Mouse (Mus musculus) skeletal muscle tissue, adult 2 months (tissue): Measurements from ENCODE around the gene Bcas1.

Experiments
- DNase-seq: peaks from one replicate; pipeline ENCODE4 v3.0.0-alpha.2; 2012; ENCODE audit warnings: low read depth, low spot score

Gene Bcas1

DNA sequence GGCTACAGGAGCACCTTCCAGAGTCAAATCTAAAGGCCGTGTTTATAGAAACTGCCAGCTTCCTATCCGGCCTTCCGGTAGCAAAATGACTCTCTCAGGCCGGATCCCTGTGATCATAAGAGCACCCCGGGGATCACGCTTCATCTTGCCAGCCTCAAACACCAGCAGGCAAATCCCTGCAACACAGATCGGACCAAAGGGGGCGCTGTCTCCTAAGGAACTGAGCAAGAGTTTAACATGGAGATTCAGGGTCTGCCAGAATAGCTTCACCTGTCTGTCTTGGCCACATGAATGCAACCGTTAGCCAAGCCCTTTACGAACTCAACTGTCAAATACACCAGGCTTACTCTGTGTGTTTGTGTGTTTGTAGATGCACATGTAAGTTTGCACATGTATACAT is 8.9 kb downstream of the Bcas1 start:
- no peak for DNase-seq

DNA sequence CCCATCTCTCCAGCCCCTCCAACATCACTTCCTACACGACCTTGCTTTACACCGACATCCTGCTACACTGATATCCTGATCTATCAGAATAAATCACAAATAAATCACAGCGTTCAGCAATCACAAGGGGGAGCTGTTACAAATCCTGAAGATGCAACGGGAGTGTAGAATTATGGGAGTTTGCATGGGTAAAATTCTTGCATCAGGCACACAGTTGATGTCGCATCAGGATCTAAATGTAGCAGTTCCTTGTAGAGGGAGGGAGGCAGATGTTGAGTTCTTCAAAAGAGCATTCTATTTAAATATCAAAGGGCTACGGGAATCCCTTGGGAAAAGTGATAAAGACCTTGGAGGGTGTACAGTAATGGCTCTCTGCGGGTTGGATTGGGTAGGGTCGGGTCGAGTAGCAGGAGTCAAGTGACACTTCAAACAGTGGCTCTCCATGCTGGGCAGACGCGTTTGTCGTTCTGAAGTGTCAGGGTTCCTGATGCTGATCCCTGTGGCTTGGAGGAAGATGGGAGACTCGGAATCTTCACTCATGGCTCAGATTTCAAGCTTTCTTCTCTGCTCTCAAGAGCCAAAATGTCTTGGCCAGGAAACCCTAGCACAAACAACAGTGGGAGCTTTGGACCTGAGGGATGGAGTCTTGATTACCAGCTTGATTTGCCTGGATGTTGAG is 16.0 kb downstream of the Bcas1 start:
- DNase-seq: no peak

DNA sequence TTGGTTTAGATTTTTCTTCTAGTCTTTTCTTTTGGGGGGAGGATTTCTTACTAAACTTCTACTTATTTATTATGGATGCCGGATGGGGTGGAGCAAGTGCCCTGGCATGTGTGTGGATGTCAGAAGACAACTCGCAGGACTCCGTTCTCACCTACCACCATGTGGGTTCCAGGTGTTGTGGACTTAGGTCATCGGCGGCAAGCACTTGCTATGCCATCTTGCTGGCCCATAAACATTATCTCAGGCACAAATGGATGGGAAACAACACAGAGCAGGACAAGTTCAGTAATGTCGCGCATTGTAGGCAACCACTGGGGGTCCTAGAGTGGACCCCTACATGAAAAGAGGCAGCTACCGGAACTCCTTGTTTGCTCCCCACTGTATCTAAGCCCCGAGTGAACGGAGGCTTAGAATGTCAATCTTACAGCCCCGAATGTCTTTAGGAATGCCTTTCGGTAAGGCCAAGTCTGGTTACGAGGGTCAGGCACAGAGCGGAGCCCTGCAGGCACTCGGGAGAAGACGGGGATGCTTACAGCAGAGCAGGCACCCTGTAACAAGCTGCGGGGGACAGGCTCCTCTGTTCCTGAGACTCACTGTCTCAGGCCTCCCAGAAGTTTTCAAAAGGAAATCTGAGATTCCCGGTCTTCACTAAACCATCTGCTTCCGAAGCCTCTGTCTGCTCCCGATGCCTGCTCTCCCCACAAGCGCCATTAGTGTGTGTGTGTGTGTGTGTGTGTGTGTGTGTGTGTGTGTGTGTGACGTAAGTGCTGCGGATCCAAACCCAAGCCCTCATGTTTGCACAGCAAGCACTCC is 16.8 kb downstream of the Bcas1 start:
- no peak for DNase-seq

DNA sequence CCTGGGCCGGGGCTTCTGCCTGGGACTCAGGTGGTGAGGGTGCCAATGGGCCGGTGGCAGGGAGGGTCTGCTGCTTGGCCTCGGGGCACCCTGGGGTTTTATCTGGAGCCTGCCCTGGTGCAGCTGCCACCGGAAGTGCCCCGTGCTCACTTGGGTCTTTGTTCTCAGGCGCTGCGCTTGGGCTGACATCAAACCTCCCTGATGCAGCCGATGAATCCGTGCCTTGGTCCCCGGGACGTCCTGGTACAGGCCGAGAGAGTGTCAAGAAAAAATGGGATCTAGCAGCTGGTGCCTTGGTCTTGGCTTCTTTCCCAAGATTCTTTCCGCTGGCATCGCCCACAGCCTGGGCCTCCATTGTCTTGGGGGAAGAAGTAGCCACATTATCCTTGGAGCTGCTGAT is 21.2 kb downstream of the Bcas1 start:
- DNase-seq: no peak

- no peak for DNase-seq
These were observed 22.7 kb downstream of the Bcas1 start for GRCm38 (mm10) chr2:170404781-170405573.

DNA sequence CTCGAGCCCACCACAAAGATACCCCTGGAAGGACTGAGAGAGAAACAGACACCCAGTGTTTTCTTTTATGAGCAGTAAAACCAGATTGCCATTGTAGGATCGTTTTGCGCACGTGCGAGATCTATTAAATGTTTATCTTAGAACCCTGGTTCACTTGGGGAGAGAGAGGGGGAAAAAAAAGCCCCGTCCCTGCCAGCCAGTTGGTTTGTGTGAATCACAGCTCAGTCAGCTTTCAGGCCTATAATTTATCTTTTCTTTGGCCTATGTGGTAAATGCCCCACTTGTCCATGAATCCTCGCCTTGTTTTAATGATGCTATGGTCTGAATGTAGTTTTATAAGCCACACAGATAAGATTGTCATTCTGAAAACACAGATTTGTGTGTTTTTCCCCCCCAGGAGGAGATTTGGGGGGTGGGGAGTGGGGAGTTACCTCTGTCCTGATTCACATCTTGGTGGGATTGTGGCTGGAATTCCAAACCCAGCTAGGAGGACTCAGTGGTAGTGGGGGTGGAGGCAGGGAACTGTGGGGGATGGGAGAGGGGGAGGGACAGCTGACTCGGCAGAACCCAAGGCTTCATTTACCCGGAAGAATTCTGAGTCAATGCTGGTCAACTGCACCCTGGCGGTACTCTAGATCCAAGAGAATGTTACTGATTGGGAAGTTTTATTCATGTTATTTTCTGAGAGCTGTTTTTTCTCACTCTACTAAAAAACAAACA is 23.8 kb downstream of the Bcas1 start:
- DNase-seq: no peak

- peak; percentile 52 for DNase-seq
These were observed 26.3 kb downstream of the Bcas1 start for GRCm38 (mm10) chr2:170401211-170401799.

DNA sequence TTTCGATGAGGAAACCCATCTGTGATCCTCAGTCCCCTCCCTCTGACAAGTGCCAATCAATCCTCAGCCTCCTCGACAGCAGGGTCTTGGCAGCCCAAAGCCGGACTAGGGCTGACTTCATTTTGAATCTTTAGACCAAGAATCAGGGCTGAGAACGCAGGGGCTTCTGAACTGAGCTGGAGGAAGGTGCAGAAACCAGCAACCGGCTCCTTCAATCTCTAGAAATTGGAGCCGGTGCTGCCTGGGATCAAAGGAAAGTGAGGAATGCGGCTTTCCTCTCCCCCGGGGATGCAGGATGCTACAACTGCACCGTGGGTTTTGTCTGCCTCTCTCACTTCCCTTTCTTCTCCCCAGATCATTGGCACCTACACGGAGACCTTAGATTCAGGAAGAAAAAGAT is 27.0 kb downstream of the Bcas1 start:
- no peak for DNase-seq

GRCm38 (mm10) chr2:170391994-170392393 is 35.7 kb downstream of the Bcas1 start:
- DNase-seq: no peak

GRCm38 (mm10) chr2:170388320-170388719 is 39.3 kb downstream of the Bcas1 start:
- DNase-seq: no peak

DNA sequence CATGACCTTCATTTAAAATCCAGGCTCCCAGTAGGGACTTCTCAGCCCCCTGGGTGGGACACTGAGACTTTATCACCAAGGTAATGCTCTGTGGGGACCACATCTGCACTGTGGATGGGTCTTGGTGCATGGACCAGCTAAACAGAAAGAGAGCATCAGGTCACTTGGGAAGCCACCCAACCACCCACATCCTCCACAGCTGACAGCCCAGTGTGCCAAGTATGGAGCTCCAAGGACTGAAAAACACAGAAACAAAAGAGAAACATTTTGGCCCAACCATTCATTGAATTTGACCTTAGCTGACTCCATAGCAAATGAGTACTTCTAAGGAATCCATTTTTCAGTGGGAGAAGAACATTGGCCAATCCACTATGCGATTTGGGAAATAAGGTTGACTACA is 42.1 kb downstream of the Bcas1 start:
- peak; percentile 38 for DNase-seq

- peak; percentile 52 for DNase-seq
These were observed 42.9 kb downstream of the Bcas1 start for GRCm38 (mm10) chr2:170384770-170385169.

DNA sequence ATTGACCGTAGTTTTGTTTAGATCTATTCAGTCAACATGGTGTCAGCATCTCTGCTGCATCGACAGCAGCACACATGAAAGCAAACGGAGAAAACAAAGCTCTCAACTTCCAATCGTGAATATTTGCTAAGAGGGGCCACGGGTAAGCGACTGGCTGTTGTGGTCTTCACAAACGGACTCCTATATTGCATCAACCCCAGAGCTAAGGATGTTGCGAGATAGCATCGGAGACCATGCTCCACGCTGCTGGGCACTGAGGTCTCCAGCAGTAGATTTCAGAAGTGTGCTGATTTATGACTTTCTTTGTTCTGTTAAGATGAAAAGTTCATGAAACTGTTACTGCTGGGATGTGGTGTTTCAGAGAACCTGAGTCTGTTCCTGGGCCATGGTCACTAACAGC is 54.3 kb downstream of the Bcas1 start:
- no peak for DNase-seq

- no peak for DNase-seq
These were observed 62.0 kb downstream of the Bcas1 start for GRCm38 (mm10) chr2:170365676-170366075.

DNA sequence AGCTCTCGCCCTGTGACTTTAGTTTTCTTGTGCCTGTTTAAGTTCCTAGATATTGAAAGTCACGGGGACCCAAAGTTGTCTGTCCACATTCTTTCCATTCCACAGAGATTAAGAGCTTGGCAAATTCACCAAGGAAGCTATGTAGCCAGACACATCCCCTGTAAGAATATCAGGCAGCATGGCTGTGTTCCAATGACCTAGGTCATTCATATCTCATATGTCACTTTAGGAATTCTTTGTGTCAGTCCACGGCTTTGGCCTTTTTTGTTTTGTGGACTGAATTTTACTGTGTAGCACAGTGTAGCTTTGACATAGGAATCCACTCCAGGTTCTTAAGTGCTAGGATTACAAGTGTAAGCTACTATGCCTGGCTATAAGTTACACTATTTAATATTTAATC is 62.4 kb downstream of the Bcas1 start:
- DNase-seq: no peak

DNA sequence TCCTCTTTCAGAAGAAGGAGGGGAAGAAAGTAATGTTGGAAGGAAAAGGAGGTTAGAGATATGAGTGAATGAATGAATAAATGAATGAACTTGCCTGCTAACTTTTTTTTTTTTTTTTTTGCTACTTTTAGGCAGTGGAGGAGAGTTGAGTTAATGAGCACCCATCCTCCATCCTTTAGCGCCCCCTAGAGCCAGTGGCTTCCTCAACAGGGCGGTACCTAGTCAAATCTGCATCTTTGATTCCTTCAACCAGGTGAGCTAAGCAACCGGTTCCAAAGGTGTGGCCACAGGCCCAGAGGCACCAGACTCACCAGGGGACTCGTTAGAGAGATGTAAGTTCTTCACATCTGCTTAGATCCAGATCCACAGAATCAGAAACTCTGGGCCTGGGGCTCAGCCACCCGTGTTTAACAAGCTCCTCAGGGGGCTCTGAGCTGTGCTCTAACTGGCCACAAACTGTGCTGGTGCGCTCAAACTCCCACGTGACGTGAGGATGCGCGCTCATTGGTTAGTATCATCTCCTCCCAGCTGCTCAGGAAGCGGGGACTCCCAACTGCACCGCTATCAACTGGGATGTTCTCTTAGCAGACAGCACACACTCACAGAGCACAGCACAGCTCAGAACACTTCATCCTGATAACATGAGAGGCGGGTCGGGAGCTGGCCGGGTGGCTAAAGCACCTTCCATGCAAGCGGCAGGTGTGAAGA is 70.8 kb downstream of the Bcas1 start:
- no peak for DNase-seq

GRCm38 (mm10) chr2:170354963-170355367 is 72.7 kb downstream of the Bcas1 start:
- DNase-seq: peak; percentile 62

DNA sequence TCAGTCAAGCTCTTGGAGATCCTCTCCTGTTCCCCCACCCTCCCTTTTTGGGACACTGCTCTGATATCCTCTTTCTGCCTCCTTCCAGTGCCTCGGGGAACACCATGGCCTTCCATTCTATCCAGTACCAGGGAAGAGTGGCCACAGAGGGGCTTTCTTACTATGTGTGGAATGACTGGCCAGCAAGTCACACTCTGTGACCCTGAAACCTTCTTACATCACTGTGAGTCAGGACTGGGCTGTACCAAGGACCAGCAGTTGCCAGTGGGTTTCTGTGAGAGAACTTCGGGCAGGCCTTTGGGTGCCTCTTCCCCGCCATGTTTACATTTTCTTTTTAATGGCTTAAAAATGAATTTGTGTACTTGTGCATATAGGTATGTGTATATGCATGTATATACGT is 75.4 kb downstream of the Bcas1 start:
- DNase-seq: no peak

DNA sequence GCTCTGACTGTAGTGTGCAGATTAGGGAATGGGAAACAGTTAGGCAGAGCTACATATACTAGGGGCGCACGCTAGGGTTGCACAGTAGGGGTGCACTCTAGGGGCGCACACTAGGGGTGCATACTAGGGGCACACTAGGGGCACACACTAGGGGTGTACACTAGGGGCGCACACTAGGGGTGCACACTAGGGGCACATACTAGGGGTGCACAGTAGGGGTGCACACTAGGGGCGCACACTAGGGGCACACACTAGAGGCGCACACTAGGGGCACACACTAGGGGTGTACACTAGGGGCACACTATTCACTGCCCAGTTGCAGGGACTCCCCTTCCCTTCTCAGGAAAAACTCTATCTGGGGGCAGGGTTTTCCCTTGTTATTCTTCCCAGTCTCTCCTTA is 75.8 kb downstream of the Bcas1 start:
- no peak for DNase-seq

DNA sequence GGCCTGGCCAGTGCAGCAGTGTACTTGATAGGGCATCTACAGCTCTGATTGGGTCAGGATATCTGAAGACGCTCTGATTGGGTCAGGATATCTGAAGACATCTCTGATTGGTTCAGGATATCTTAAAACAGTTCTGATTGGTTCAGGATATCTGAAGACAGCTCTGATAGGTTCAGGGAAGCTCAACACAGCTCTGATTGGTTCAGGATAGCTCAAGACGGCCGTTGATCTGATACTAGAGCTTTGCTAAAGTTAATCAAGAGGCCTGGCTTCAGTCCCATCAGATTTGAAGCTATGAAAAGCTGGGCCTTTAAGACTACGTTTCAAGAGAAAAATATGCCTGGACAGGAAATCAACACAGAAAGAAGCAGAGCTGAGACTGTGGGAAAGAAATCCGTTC is 77.9 kb downstream of the Bcas1 start:
- no peak for DNase-seq

DNA sequence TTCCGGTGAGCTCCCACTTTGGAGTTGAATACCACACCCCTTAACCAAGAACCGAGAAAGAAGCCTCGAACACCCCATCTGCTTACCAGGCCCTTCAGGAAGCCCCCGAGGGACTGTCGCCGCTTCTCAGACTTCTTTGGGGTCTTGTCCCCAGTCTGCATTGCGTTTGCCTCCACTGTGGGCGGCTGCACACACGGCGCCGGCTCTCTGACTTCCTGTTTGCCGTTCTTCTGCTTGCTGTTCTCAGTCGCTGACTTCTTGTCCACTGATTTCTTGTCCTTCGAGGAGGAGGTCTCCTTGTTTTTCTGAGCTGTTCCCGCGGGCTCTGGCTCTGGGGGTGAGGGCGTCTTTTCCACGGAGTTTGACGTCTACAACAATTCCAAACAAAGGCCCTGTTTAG is 78.5 kb downstream of the Bcas1 start:
- no peak for DNase-seq
